Comparison of ENCODE assay signal across 24 mouse cellular contexts in genomic region chr13:112081935-112082334, GRCm38 (mm10).
"Had no signal": no experiment of that assay in that cellular context is flagged by ENCODE, and none has a peak within 500 bp of the region (broad histone marks: within the 10 kb centered on the region; RNA-seq: fewer than 3 reads in every experiment).

No protein-coding gene starts in this region.

- ATAC-seq: hindbrain, embryonic 16.5 days; inflammation-experienced regulatory T-cells, adult 6 months; intestine, embryonic 16.5 days had no signal

- H3K9ac ChIP-seq: heart, embryonic 12.5 days; hindbrain, embryonic 12.5 days; hindbrain, embryonic 14.5 days; limb, embryonic 12.5 days; liver, embryonic 13.5 days; liver, embryonic 15.5 days had no signal

- H3K4me2 ChIP-seq: heart, embryonic 12.5 days; hindbrain, embryonic 12.5 days; hindbrain, embryonic 14.5 days; limb, embryonic 12.5 days; liver, embryonic 11.5 days; liver, embryonic 13.5 days; liver, embryonic 15.5 days had no signal

- H3K27ac ChIP-seq: gastrocnemius, adult 2 months; hindbrain, embryonic 10.5 days; hindbrain, embryonic 12.5 days; hindbrain, embryonic 14.5 days; layer of hippocampus, adult 2 months; left cerebral cortex, adult 2 months; limb, embryonic 10.5 days; limb, embryonic 12.5 days; liver, embryonic 13.5 days; liver, embryonic 15.5 days had no signal

- H3K36me3 ChIP-seq: heart, embryonic 12.5 days; hindbrain, embryonic 10.5 days; hindbrain, embryonic 12.5 days; limb, embryonic 10.5 days; limb, embryonic 12.5 days; liver, embryonic 13.5 days; liver, embryonic 15.5 days had no signal

- H3K27me3 ChIP-seq: heart, embryonic 12.5 days; hindbrain, embryonic 12.5 days; limb, embryonic 12.5 days had no signal

- DNase-seq: gastrocnemius, adult 2 months; gastrocnemius, postnatal 10 days; gastrocnemius, postnatal 25 days; heart, adult 18-20 months; heart, postnatal 10 days; heart, postnatal 4 days; kidney, adult 8-10 months; kidney, postnatal 10 days; kidney, postnatal 25 days; kidney, postnatal 4 days; liver, embryonic 13.5 days had no signal

- H3K4me1 ChIP-seq: hindbrain, embryonic 12.5 days had no signal

- H3K9me3 ChIP-seq: hindbrain, embryonic 10.5 days; hindbrain, embryonic 12.5 days; limb, embryonic 10.5 days; limb, embryonic 12.5 days; liver, embryonic 13.5 days; liver, embryonic 15.5 days had no signal

- H3K4me3 ChIP-seq: gastrocnemius, adult 2 months; heart, embryonic 12.5 days; hindbrain, embryonic 10.5 days; hindbrain, embryonic 12.5 days; layer of hippocampus, adult 2 months; left cerebral cortex, adult 2 months; limb, embryonic 10.5 days; limb, embryonic 12.5 days; liver, embryonic 13.5 days; liver, embryonic 15.5 days had no signal
